Mouse (Mus musculus) adrenal gland, adult (tissue): ENCODE measurements around the gene Rnf13.

ENCODE experiments used
- DNase-seq, 2 experiments: peaks; one replicate each; pipeline ENCODE4 v3.0.0; 2022 to 2023; ENCODE audit warnings: low spot score in 1 of 2; ENCODE audit not compliant: inconsistent age in 2 of 2

Rnf13 gene

GRCm38 (mm10) chr3:57845786-57846661 lies 110.2 kb downstream of the Rnf13 start:
- peak; percentile 22 to 68 for DNase-seq

GRCm38 (mm10) chr3:57846662-57846911 lies 110.7 kb downstream of the Rnf13 start:
- no peak for DNase-seq

- peak; percentile 72 to 90 for DNase-seq
Measured at GRCm38 (mm10) chr3:57846912-57847759, 111.3 kb downstream of the Rnf13 start.

- DNase-seq, result peak; percentile 79 to 90
Measured at GRCm38 (mm10) chr3:57847760-57848185, 111.9 kb downstream of the Rnf13 start, which contains the start of gene Pfn2. Gene Pfn2, minus strand, starts transcription at chr3:57848079.

GRCm38 (mm10) chr3:57882945-57883344 lies 147.1 kb downstream of the Rnf13 start:
- DNase-seq, result no peak
